Mouse (Mus musculus): Measurements from ENCODE around the gene H2-DMb2.

DNA sequence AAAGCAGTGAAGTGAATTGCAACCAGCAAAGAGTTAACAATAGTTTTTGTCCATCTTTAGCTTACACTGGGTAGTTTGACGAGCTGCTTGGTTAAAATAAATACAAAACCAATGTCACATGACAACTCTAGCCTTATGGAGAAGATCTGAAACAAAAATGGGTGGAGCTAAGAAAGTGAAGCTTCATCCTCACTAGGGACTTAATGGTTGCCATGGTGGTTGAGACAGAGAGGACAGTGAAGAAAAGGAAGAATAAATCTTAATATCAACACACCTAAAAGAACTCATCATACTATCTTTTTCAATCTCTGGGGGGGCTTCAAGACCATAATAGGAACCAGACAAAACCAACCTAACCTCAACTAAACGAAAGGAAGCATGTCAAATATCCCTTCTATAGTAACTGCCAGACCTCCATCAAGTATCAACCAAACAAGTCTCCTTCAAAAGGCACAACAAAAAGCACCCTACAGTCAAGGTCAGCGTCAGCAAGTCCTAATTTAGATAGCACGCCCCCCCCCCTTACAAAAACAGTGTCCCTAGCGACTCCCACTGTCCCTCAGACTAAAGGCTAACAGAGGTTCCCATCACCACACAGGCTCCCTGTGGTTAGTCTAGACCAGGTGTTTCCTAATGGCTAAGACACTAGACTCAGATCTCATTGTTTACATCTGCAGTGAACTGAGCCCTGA, 25.5 kb upstream of the H2-DMb2 start:
- TF ChIP-seq GATA1 (IDR thresholded peaks at IDR 0.05; ENCODE audit: low read length) (no peak), TAL1 (IDR thresholded peaks at IDR 0.05; ENCODE audit: low read length) (no peak)
